Mouse (Mus musculus): ENCODE measurements at regions not wholly inside any gene's neighbourhood (a gene's known extent, or its start where the extent isn't known, plus 50 kb on each side); places are given as distances from the start of the nearest gene placed in this dataset.

- TF ChIP-seq MAFK (IDR thresholded peaks at IDR 0.05; ENCODE audit: insufficient read depth, low read depth, low read length) (no peak), HCFC1 (IDR thresholded peaks at IDR 0.05; ENCODE audit: borderline replicate concordance, insufficient read depth, low read length) (no peak), ZNF384 (IDR thresholded peaks at IDR 0.05; ENCODE audit: low read depth, low read length) (no peak)
These were observed 117.7 kb downstream of the Ackr3 start for GRCm38 (mm10) chr1:90321501-90321900.
